Mouse (Mus musculus) midbrain, embryonic 13.5 days (tissue): ENCODE data around the gene 2510039O18Rik. TPM values are rescaled to one million over a fixed set of nuclear protein-coding genes. Genes with fewer than 3 reads are reported as not detected.

Source experiments
- ATAC-seq: fragments of 200-750 bp; cut with Nextera tagmentation; 2 replicates; pipeline ENCODE4 v1.8.0; 2017; ENCODE audit warnings: mild to moderate bottlenecking, moderate TSS enrichment, moderate library complexity
- H3K27ac ChIP-seq: fragments of 300-500 bp; sonication (generic); 2 replicates; pipeline ENCODE4 v1.5.1; 2015; ENCODE audit warnings: inconsistent platforms, mild to moderate bottlenecking, moderate library complexity
- H3K27me3 ChIP-seq: fragments of 300-500 bp; sonication (generic); 2 replicates; pipeline ENCODE4 v1.6.1; 2015; ENCODE audit warnings: mild to moderate bottlenecking, inconsistent platforms
- H3K36me3 ChIP-seq: fragments of 300-500 bp; sonication (generic); 2 replicates; pipeline ENCODE4 v1.6.1; 2015; ENCODE audit warnings: mild to moderate bottlenecking, inconsistent platforms
- H3K4me1 ChIP-seq: fragments of 300-500 bp; sonication (generic); replicated peaks from 2 replicates; pipeline ENCODE4 v1.6.1; 2015; ENCODE audit warnings: inconsistent platforms
- H3K4me2 ChIP-seq: fragments of 300-500 bp; sonication (generic); replicated peaks from 2 replicates; pipeline ENCODE4 v1.6.1; 2015; ENCODE audit warnings: moderate library complexity, mild to moderate bottlenecking, inconsistent platforms
- H3K4me3 ChIP-seq: fragments of 300-500 bp; sonication (generic); replicated peaks from 2 replicates; pipeline ENCODE4 v1.5.1; 2015; ENCODE audit warnings: mild to moderate bottlenecking, inconsistent platforms
- H3K9ac ChIP-seq: fragments of 300-500 bp; sonication (generic); replicated peaks from 2 replicates; pipeline ENCODE4 v1.6.1; 2015; ENCODE audit warnings: mild to moderate bottlenecking, inconsistent platforms
- H3K9me3 ChIP-seq: fragments of 300-500 bp; sonication (generic); 2 replicates; pipeline ENCODE4 v1.6.1; 2016; ENCODE audit warnings: mild to moderate bottlenecking, inconsistent platforms
- WGBS: fragments of 180-500 bp; shearing (Covaris S2); methylation state at CpG from one replicate; pipeline ENCODE4 v1.1.7; 2015; 5-methylcytosine and 5-hydroxymethylcytosine counted together
- polyA plus RNA-seq: library from polyadenylated mRNA; unstranded; fragments of >200 nt; fragmentation: Nextera tagmentation; extraction: Ambion mirVana; gene quantifications from 2 replicates; pipeline ENCODE4 v1.2.1, GENCODE M21; 2015

Gene 2510039O18Rik
- polyA plus RNA-seq: 10.2 and 13.6 TPM in 2 replicates

DNA sequence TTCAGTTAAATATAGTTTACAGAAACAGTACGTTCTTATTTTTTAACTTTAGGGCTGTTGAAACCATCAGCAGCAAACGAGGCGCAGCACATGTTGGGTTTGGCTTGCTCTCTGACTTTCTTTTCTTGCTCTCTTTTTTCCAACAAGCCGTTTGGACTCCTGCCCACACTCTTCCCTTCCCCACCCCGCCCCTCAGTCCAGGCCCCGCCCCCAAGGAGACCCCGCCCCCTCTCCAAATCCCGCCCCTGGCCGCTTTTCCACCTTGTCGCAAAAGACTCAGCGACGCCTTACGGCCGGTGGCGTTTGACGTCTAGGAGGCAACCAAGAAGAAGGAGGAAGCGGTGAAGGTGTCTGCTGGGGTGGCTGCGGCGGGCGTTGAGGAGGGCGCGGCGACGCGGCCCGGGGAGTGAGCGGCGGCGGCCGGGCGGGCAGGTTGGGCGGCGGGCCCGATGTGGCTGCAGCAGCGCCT lies at the start of gene 2510039O18Rik:
Gene 2510039O18Rik, plus strand, starts transcription at position 320 of the 469 bp plus-strand sequence.
- H3K9me3 ChIP-seq: no peaks in the 10 kb centered on the region
- peak within 1 kb of the TSS; percentile 100 for H3K4me2 ChIP-seq
- peaks cover 39% of the 10 kb centered on the region for H3K4me1 ChIP-seq
- H3K36me3 ChIP-seq: peaks cover 24% of the 10 kb centered on the region
- peak within 1 kb of the TSS; percentile 65 for H3K27ac ChIP-seq
- peak; percentile 65 for ATAC-seq
- 2% methylated on average over 22 of the region's 35 CpGs for WGBS
- H3K27me3 ChIP-seq: peaks cover 11% of the 10 kb centered on the region
- H3K9ac ChIP-seq: peak within 1 kb of the TSS; percentile 94
- peak within 1 kb of the TSS; percentile 97 for H3K4me3 ChIP-seq

DNA sequence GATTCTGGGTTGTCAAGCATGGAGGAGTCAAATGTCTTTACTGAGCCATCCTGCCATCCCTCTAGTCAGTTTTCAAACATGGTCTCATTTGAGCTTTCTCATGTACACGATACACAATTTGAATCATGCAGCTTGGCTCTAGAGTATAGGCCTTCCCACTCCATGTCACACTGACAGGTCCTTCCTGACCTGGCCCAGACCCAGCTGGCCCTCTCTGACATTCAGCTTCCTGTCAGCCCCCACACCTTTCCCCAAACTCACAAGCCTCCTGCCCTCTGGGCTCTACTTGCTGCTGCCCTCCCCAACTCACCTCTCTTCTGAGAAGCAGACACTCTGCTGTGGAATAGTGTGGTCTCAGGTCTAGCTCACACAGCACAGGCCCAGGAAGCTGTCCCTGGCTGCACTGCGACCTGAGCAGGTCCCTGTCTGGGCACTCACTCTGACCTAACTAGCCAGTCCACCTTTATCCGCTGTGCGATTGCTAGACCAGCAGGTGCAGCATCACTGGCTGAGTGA lies 44.8 kb upstream of the 2510039O18Rik start:
- Histone ChIP-seq H3K4me3 (no peak overlapping the region), H3K27ac (no peak overlapping the region), H3K27me3 (no peaks in the 10 kb centered on the region), H3K4me2 (no peak overlapping the region), H3K4me1 (no peaks in the 10 kb centered on the region), H3K36me3 (peaks cover 98% of the 10 kb centered on the region), H3K9me3 (no peaks in the 10 kb centered on the region), H3K9ac (no peak overlapping the region)
- ATAC-seq: no peak
- WGBS: 94% methylated on average over 4 of the region's 4 CpGs

DNA sequence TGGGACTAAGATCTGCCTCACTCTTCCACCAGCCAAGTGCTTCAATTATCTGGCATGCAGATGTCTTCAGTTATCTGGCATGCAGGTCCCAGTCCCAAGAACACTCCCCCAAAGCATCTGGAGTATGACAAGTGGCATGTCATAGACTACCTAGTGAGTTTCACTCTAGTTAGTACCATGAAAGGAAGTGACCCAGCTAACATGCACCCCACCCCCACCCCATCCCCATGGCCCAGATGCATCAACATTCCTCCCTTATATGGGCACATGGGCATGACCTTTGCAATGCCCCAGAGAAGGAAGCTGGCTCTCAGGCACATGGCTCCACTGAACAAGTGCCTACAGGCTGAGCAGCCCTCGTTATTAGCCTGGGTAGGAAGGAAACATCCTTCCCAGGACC lies 44.3 kb upstream of the 2510039O18Rik start:
- H3K9ac ChIP-seq: no peak overlapping the region
- H3K27me3 ChIP-seq: no peaks in the 10 kb centered on the region
- peaks cover 94% of the 10 kb centered on the region for H3K36me3 ChIP-seq
- no peaks in the 10 kb centered on the region for H3K9me3 ChIP-seq
- H3K4me3 ChIP-seq: no peak overlapping the region
- H3K4me2 ChIP-seq: no peak overlapping the region
- H3K4me1 ChIP-seq: no peaks in the 10 kb centered on the region
- no peak for ATAC-seq
- 81% methylated on average over 1 of the region's 1 CpGs for WGBS
- H3K27ac ChIP-seq: no peak overlapping the region

DNA sequence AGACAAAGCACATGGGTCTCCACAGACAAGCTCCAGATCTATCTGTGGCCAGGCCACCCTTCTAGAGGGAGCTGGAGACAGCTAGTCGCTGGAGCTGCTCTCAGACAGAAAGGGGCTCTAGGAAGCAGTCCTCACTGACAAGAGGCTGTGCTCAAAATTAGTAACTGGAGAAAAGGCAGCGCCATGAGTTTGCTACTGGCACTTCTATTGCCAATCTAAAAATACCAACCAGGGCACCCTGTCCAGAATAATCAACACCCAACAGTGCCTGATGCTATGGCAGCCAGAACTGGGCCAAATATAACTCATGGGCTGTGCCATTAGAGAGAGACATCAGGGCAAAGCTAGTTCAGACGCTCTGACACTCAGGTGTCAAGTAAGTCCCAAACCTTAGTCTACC lies 43.3 kb upstream of the 2510039O18Rik start:
- Histone ChIP-seq H3K27me3 (no peaks in the 10 kb centered on the region), H3K4me3 (no peak overlapping the region), H3K9ac (no peak overlapping the region), H3K4me2 (no peak overlapping the region), H3K4me1 (no peaks in the 10 kb centered on the region), H3K36me3 (peaks cover 91% of the 10 kb centered on the region), H3K9me3 (no peaks in the 10 kb centered on the region), H3K27ac (no peak overlapping the region)
- no peak for ATAC-seq
- 86% methylated on average over 3 of the region's 3 CpGs for WGBS

DNA sequence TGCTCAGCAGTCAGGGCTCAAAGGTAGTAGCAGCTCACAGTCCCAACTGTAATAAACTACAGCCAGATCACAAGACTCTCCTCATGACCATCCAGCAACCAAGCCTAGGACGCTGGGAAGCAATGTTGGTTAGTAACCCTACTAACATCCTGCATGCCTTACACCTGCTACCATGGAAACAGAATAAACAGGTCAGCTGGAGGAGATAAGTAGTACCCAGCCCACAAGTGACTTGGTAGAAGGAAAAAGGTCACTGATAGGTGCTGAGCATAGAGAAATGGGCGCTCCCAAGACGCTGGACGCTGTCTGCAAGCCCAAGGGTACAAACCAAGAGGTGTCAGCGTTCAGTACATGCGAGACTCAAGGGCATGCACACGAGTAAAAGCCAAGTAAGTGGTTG lies 40.2 kb upstream of the 2510039O18Rik start:
- no peaks in the 10 kb centered on the region for H3K27me3 ChIP-seq
- no peak for ATAC-seq
- no peak overlapping the region for H3K4me2 ChIP-seq
- H3K9me3 ChIP-seq: no peaks in the 10 kb centered on the region
- H3K36me3 ChIP-seq: peaks cover 71% of the 10 kb centered on the region
- WGBS: 87% methylated on average over 7 of the region's 7 CpGs
- H3K4me1 ChIP-seq: peaks cover 16% of the 10 kb centered on the region
- H3K27ac ChIP-seq: no peak overlapping the region
- H3K9ac ChIP-seq: no peak overlapping the region
- H3K4me3 ChIP-seq: no peak overlapping the region

DNA sequence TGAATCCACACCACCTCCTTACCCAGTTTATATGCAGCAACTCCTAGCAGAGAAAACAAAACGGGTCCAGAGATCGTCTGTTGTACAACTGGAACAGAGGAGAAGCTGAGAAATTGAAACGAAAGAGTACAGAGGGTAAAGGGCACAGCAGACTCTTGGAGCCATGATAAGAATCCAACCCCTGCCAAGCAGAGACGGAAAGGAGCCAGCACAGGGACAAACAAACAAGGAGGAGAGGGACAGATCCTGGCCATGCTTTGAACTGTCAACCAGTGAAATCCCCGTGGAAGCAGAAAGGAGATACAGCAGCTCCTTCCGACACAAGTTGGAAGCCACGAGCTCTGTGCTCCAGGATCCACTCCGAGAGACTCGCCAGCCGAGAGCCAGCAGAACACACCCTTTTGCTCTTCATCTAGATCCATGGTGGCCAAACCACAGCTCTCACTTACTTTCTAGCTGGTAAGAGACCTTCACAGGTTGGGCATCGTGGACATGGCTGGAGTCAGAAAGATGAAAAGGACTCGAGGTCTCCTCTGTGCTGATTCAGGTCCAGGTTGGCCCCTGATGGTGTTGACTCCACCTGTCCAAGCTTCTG lies 37.7 kb upstream of the 2510039O18Rik start:
- peaks cover 45% of the 10 kb centered on the region for H3K36me3 ChIP-seq
- 92% methylated on average over 12 of the region's 12 CpGs for WGBS
- H3K27ac ChIP-seq: no peak overlapping the region
- H3K9ac ChIP-seq: no peak overlapping the region
- peak overlapping the region; percentile 66; the same call in 1 of the 2 replicates for H3K4me2 ChIP-seq
- peaks cover 16% of the 10 kb centered on the region for H3K4me1 ChIP-seq
- 0 out of 2 replicates have a peak overlapping the region, but pooled peaks have one; percentile 79 for H3K4me3 ChIP-seq
- no peaks in the 10 kb centered on the region for H3K9me3 ChIP-seq
- no peaks in the 10 kb centered on the region for H3K27me3 ChIP-seq
- no peak for ATAC-seq

DNA sequence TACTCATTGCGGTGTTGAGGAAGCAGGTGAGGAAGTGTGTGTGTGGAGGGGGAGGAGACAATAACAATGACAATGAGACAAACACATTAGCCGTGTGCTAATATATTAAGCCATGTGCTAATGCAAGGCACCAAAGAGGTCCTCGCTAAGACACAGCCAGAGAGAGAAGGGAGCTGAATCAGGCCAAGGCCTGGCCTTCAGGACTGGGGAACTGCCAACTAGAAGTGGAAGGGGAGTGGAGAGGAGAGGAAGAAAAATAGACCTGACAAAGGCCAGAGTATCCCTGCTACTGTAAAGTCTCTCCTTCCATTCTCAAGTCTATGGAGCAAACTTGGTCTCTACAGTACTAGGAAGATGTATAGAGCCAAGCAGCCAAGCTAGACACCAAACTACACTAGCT lies 37.1 kb upstream of the 2510039O18Rik start:
- no peak for ATAC-seq
- Histone ChIP-seq H3K9ac (peak overlapping the region; percentile 83), H3K9me3 (no peaks in the 10 kb centered on the region), H3K4me1 (peaks cover 16% of the 10 kb centered on the region), H3K36me3 (peaks cover 39% of the 10 kb centered on the region), H3K4me3 (peak overlapping the region; percentile 79), H3K27me3 (no peaks in the 10 kb centered on the region), H3K4me2 (peak overlapping the region; percentile 66), H3K27ac (no peak overlapping the region)
- 88% methylated on average over 3 of the region's 3 CpGs for WGBS

DNA sequence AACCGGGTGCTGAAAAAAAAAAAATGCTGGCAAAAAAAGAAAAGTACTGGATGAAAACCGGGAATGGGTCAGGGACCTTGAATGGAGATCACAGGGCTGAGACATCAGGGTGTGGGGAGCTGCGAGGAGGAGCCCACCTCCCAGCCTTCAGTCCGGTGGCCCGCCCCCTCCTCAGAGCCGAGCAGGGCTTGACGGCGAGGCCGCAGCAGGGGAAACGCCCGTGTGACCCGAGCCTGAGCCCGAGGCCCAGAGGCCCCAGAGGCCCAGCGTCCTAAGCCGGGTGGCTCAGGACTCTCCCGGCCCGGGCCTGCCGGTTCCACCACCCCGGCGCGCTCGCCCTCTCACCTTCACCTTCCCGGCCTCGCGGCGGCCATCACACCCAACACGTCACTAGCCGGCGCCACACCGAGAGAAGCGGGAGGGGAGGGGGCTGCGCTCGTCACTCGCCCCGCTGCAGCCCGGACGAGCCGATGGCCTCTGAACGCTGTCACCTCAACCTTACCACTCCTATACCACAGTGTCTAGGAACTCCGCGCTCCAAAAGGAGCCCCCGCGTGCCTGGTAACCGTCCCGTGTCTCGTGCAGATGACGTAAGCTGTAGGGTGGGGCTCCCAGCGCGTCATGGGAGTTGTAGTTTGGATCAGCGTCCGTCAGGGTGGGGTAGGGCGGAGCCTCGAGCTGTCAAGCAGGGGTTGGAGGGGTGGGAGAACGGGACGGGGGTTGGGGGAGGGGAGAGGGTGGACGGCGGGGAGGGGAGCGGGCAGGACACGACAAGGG lies 36.2 kb upstream of the 2510039O18Rik start, which contains the start of gene Mfn2:
Gene Mfn2, minus strand, starts transcription at position 392 of the 777 bp plus-strand sequence.
- Histone ChIP-seq H3K36me3 (peaks cover 30% of the 10 kb centered on the region), H3K27me3 (no peaks in the 10 kb centered on the region), H3K4me2 (peak within 1 kb of the TSS; percentile 66), H3K9me3 (no peaks in the 10 kb centered on the region), H3K4me3 (peak within 1 kb of the TSS; percentile 79), H3K9ac (peak within 1 kb of the TSS; percentile 83), H3K27ac (peak within 1 kb of the TSS; percentile 78), H3K4me1 (peaks cover 16% of the 10 kb centered on the region)
- peak; percentile 93 for ATAC-seq
- under 1% methylated on average over 48 of the region's 59 CpGs for WGBS

DNA sequence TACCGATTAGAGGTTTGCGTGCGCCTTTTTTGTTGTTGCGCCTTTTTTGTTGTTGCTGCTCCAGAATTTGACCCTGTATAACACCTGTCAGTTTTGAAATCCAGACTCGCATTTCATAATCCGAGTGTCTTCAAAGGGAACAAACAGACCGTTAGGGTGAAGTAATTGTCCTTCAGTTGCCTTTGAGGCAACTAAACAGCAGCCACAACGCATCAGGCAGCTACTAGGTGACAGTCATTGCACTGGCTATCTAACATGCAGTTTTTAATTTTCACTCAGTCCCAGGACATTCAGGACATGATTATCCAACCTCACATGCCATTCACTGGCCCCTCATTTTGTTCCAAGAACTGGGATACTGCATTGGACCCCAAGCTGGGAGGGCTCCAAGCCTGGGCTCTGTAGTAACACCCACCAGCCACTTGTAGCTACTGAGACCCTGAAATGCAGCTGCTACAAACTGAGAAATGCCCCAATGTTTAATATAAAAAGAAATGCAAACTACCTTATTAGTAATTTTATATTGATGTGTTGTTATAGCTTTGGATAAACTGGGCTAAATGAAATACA lies 35.5 kb upstream of the 2510039O18Rik start:
- H3K4me1 ChIP-seq: peaks cover 16% of the 10 kb centered on the region
- no peaks in the 10 kb centered on the region for H3K27me3 ChIP-seq
- H3K9ac ChIP-seq: peak overlapping the region; percentile 83; the same call in 1 of the 2 replicates
- peak overlapping the region; percentile 56 for H3K4me2 ChIP-seq
- H3K4me3 ChIP-seq: peak overlapping the region; percentile 79
- no peak; the same call in none of the 2 replicates for ATAC-seq
- peak overlapping the region; percentile 78 for H3K27ac ChIP-seq
- H3K9me3 ChIP-seq: no peaks in the 10 kb centered on the region
- peaks cover 23% of the 10 kb centered on the region for H3K36me3 ChIP-seq
- under 1% methylated on average over 8 of the region's 8 CpGs for WGBS

DNA sequence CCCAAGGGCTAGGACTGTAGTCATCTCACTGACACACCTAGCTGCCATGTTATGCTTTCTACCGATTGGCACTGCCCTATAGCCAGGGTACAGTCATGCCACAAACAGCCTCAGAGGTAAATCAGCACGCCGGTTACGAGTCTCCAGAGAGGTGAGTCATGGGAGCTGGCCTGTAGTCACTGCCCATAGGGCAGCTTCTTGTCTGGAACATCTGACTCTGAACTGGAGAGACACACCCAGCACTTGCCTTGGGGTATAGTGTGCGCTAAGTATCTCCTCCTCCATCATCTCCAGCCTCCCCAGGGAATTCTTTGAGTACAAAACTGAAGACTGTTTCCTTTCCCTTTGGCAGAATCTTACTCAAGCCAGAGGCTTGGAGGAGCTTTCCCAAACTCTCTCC lies 34.5 kb upstream of the 2510039O18Rik start:
- Histone ChIP-seq H3K9ac (no peak overlapping the region), H3K4me3 (no peak overlapping the region), H3K4me2 (no peak overlapping the region), H3K27ac (no peak overlapping the region), H3K9me3 (no peaks in the 10 kb centered on the region), H3K4me1 (peaks cover 16% of the 10 kb centered on the region), H3K27me3 (no peaks in the 10 kb centered on the region), H3K36me3 (peaks cover 17% of the 10 kb centered on the region)
- no peak for ATAC-seq
- 87% methylated on average over 5 of the region's 5 CpGs for WGBS

DNA sequence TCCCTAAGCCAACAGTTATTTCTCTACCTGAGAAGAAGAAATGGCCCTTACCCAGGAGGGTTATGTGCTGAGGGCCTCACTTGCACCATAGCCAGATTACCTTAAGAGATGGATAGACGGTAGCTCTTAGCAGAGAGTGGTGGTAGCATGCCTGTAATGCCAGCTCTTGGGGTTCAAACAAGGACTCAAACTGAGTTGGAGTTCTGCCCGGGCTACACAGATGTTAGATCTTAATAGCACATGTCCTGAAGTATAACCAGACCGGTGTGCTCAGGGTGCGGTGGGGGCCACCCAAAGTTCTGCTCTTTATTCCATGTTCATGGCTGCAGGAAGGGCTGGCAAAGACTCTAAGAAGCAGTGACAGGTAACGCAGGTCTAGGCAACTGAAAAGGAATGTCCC lies 31.2 kb upstream of the 2510039O18Rik start:
- Histone ChIP-seq H3K27ac (no peak overlapping the region), H3K36me3 (0 out of 2 replicates have a peak, but pooled peaks cover 2% of the 10 kb centered on the region), H3K4me3 (no peak overlapping the region), H3K4me2 (no peak overlapping the region), H3K9me3 (no peaks in the 10 kb centered on the region), H3K9ac (no peak overlapping the region), H3K4me1 (peaks cover 4% of the 10 kb centered on the region), H3K27me3 (no peaks in the 10 kb centered on the region)
- WGBS: 91% methylated on average over 5 of the region's 5 CpGs
- ATAC-seq: no peak
